Mouse (Mus musculus): ENCODE data around the gene Tenm3. TPM values are rescaled to one million over a fixed set of nuclear protein-coding genes. Genes with fewer than 3 reads are reported as not detected.

Tenm3 gene
- total and polyA plus RNA-seq, 3 experiments, result 0.03 to 0.08 (median 0.07) TPM

DNA sequence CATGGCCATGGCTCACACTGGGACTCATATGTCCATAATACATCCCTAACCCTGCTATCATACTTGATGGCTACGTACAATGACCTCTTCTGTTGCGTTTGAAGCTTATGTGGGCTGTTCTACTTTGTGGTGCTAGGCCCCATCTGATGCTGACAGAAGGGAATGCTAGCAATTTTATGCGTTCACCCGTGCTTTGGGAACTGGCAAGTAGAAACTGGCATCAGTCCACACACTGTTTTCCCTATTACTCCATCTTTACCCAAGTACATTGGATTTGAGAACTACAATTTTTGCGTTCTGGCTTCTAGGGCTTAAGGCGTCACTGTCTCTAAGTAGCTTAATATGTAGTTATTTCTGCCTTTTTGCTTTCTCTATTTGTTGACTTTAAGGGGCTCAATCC lies 490.3 kb downstream of the Tenm3 start:
- no peak for TF ChIP-seq ZC3H11A (IDR thresholded peaks at IDR 0.05; ENCODE audit: low read depth, low read length)
- no peak for TF ChIP-seq ELF1 (IDR thresholded peaks at IDR 0.05; ENCODE audit: low read depth, low read length)
- no peak for TF ChIP-seq ETS1 (conservative IDR thresholded peaks at IDR 0.05; ENCODE audit: low read depth, low read length)
- TF ChIP-seq JUN (IDR thresholded peaks at IDR 0.05; ENCODE audit: insufficient read depth, low read depth, low read length), result no peak
- no peak for TF ChIP-seq TBP (conservative IDR thresholded peaks at IDR 0.05; ENCODE audit: low read depth, low read length)
- TF ChIP-seq NRF1 (IDR thresholded peaks at IDR 0.05; ENCODE audit: low read depth, low read length), result no peak
- TF ChIP-seq RAD21 (IDR thresholded peaks at IDR 0.05; ENCODE audit: low read depth, low read length), result no peak
- no peak for TF ChIP-seq MXI1 (IDR thresholded peaks at IDR 0.05; ENCODE audit: low read depth, low read length)
- no peak for TF ChIP-seq BHLHE40 (IDR thresholded peaks at IDR 0.05; ENCODE audit: low read depth, low read length)
- no peak for TF ChIP-seq USF2 (conservative IDR thresholded peaks at IDR 0.05; ENCODE audit: low read depth, low read length)
- TF ChIP-seq PAX5 (IDR thresholded peaks at IDR 0.05; ENCODE audit: low read length), result no peak
- no peak for TF ChIP-seq ZKSCAN1 (IDR thresholded peaks at IDR 0.05; ENCODE audit: borderline replicate concordance, low read depth, low read length)
- TF ChIP-seq CHD1 (IDR thresholded peaks at IDR 0.05; ENCODE audit: low read depth, low read length), result no peak
- no peak for TF ChIP-seq ZNF384 (IDR thresholded peaks at IDR 0.05; ENCODE audit: low read depth, low read length)
- no peak for TF ChIP-seq RCOR1 (conservative IDR thresholded peaks at IDR 0.05; ENCODE audit: low read depth, low read length)
- no peak for TF ChIP-seq MAZ (IDR thresholded peaks at IDR 0.05; ENCODE audit: low read depth, low read length)
- no peak for TF ChIP-seq E2F4 (IDR thresholded peaks at IDR 0.05; ENCODE audit: insufficient replicate concordance, low read depth, low read length)
- no peak for TF ChIP-seq IRF4 (IDR thresholded peaks at IDR 0.05; ENCODE audit: low read depth, low read length)
- no peak for TF ChIP-seq UBTF (IDR thresholded peaks at IDR 0.05; ENCODE audit: low read depth, low read length)
- Histone ChIP-seq H3K27me3 (replicated peaks) (no peaks in the 10 kb centered on the region), H3K4me1 (ENCODE audit: control insufficient read depth in 1 of 2, insufficient read depth in 2 of 2) (no peaks in the 10 kb centered on the region), H3K79me2 (replicated peaks; ENCODE audit: control insufficient read depth, extremely low read depth, insufficient read depth, poor library complexity, severe bottlenecking) (no peaks in the 10 kb centered on the region), H3K36me3 (replicated peaks in 1 of 2; ENCODE audit: control insufficient read depth in 1 of 2, insufficient read depth in 1 of 2, low read length in 1 of 2) (no peaks in the 10 kb centered on the region), H3K9ac (ENCODE audit: insufficient read depth, low read depth) (no peak overlapping the region), H3K4me3 (replicated peaks in 1 of 3; ENCODE audit: low read depth in 2 of 3, low read length in 2 of 3, poor library complexity in 1 of 3) (no peak overlapping the region), H3K27ac (ENCODE audit: insufficient read depth, low read depth) (no peak overlapping the region), H3K4me2 (ENCODE audit: insufficient read depth, low read depth, poor library complexity, severe bottlenecking) (no peak overlapping the region), H3K9me3 (replicated peaks; ENCODE audit: low read length) (peaks cover 74% of the 10 kb centered on the region)
- no peak for DNase-seq (ENCODE audit: extremely low read depth)
- dilution Hi-C loops (cut with MboI; ENCODE audit: extremely low pct_ligation_motif_present, extremely low pct_unique_long_range_greater_than_20kb, low sequenced_read_pairs), result no loop called here
- in situ Hi-C loops (cut with MboI; ENCODE audit: low pct_ligation_motif_present, low pct_unique_long_range_greater_than_20kb, low sequenced_read_pairs), result no loop called here

DNA sequence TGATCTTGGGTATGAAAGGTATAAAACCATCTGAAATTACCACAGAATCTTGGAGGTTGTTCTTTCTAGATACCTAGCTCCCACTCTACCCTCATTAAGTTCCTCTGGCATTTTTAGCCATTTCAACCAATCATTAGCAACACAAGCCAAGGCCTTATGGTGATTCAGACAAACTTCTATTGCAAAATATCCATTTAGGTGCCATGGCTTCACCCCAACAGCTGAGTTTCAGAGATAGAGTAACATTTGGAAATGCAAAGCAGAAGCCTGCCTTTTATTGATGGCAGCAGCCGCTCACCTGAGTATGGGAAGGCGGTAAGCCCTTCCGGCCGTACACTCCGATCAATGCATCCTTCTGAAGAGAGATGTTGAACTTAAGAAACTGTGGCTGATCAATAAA lies 494.9 kb downstream of the Tenm3 start:
- peaks cover 61% of the 10 kb centered on the region for H3K9me3 ChIP-seq (replicated peaks; ENCODE audit: low read length)
- H3K4me2 ChIP-seq (ENCODE audit: insufficient read depth, low read depth, poor library complexity, severe bottlenecking), result no peak overlapping the region
- no peak for DNase-seq (ENCODE audit: extremely low read depth)
- H3K4me3 ChIP-seq (replicated peaks in 1 of 3; ENCODE audit: low read depth in 2 of 3, low read length in 2 of 3, poor library complexity in 1 of 3), result no peak overlapping the region
- H3K9ac ChIP-seq (ENCODE audit: insufficient read depth, low read depth), result no peak overlapping the region
- no peaks in the 10 kb centered on the region for H3K36me3 ChIP-seq (replicated peaks in 1 of 2; ENCODE audit: control insufficient read depth in 1 of 2, insufficient read depth in 1 of 2, low read length in 1 of 2)
- H3K79me2 ChIP-seq (replicated peaks; ENCODE audit: control insufficient read depth, extremely low read depth, insufficient read depth, poor library complexity, severe bottlenecking), result no peaks in the 10 kb centered on the region
- H3K27ac ChIP-seq (ENCODE audit: insufficient read depth, low read depth), result no peak overlapping the region
- in situ Hi-C loops (cut with MboI; ENCODE audit: low pct_ligation_motif_present, low pct_unique_long_range_greater_than_20kb, low sequenced_read_pairs) (no loop called here), dilution Hi-C loops (cut with MboI; ENCODE audit: extremely low pct_ligation_motif_present, extremely low pct_unique_long_range_greater_than_20kb, low sequenced_read_pairs) (no loop called here)
- H3K27me3 ChIP-seq (replicated peaks), result no peaks in the 10 kb centered on the region
- no peaks in the 10 kb centered on the region for H3K4me1 ChIP-seq (ENCODE audit: control insufficient read depth in 1 of 2, insufficient read depth in 2 of 2)
- TF ChIP-seq HCFC1 (IDR thresholded peaks at IDR 0.05; ENCODE audit: low read depth, low read length) (no peak), JUN (IDR thresholded peaks at IDR 0.05; ENCODE audit: insufficient read depth, low read depth, low read length) (no peak), TBP (conservative IDR thresholded peaks at IDR 0.05; ENCODE audit: low read depth, low read length) (no peak), CHD1 (IDR thresholded peaks at IDR 0.05; ENCODE audit: low read depth, low read length) (no peak), BHLHE40 (IDR thresholded peaks at IDR 0.05; ENCODE audit: low read depth, low read length) (no peak)

Data from CH12.LX (cell line).